Mouse (Mus musculus): Measurements from ENCODE around the gene Gstm5.

The Gstm5 gene

GRCm38 (mm10) chr3:107935268-107935667, 39.6 kb downstream of the Gstm5 start:
- Histone ChIP-seq H3K27me3 (ENCODE audit: control insufficient read depth, insufficient read depth, low read length, poor library complexity, severe bottlenecking) (no peaks in the 10 kb centered on the region), H3K36me3 (ENCODE audit: control insufficient read depth, insufficient read depth, low read length, poor library complexity, severe bottlenecking) (no peaks in the 10 kb centered on the region)
- no peak for DNase-seq (ENCODE audit: low read depth, low spot score)

DNA sequence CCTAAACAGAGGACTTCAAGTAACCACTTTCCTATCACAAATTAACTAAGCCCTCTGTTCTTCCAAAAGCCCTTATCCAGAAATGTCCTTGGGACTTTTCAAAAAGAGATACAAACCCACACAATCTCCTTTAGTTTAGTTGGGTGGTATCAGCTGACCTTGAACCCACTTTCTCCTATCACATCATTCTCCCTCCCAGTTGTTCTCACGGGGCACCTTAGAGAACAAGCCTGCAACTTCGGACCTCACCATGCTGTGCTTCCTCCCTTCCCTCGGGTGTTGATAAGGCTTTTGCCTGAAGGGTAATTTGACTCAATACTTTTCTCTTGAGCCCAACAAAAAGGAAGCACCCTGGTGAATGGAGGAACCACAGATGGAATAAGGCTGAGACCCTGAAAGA, 40.3 kb downstream of the Gstm5 start:
- Histone ChIP-seq H3K27me3 (ENCODE audit: control insufficient read depth, insufficient read depth, low read length, poor library complexity, severe bottlenecking) (no peaks in the 10 kb centered on the region), H3K36me3 (ENCODE audit: control insufficient read depth, insufficient read depth, low read length, poor library complexity, severe bottlenecking) (no peaks in the 10 kb centered on the region)
- DNase-seq (ENCODE audit: low read depth, low spot score), result no peak

GRCm38 (mm10) chr3:107939403-107939802, 43.8 kb downstream of the Gstm5 start:
- H3K27me3 ChIP-seq (ENCODE audit: control insufficient read depth, insufficient read depth, low read length, poor library complexity, severe bottlenecking), result no peaks in the 10 kb centered on the region
- H3K36me3 ChIP-seq (ENCODE audit: control insufficient read depth, insufficient read depth, low read length, poor library complexity, severe bottlenecking), result no peaks in the 10 kb centered on the region
- peak; percentile 41 for DNase-seq (ENCODE audit: low read depth, low spot score)

DNA sequence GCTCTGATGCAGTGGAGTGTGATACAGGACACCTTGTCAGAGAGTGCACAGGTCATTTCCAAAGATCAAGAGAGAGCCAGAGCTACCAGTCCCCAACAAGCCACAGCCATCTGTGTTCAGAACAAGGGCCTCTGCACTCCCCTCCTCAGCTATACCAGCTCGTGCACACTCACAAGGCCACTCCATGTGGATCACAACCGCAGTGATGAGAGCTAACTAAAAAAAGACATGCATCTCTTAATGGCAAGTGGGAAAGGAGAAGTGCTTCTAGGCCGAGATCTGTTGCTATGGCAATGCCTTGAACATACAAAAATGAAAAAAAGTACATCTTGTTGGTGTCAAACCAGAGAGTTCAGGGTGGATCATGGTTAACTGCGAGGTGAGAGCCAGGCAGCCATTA, 44.2 kb downstream of the Gstm5 start:
- Histone ChIP-seq H3K27me3 (ENCODE audit: control insufficient read depth, insufficient read depth, low read length, poor library complexity, severe bottlenecking) (no peaks in the 10 kb centered on the region), H3K36me3 (ENCODE audit: control insufficient read depth, insufficient read depth, low read length, poor library complexity, severe bottlenecking) (no peaks in the 10 kb centered on the region)
- no peak for DNase-seq (ENCODE audit: low read depth, low spot score)

DNA sequence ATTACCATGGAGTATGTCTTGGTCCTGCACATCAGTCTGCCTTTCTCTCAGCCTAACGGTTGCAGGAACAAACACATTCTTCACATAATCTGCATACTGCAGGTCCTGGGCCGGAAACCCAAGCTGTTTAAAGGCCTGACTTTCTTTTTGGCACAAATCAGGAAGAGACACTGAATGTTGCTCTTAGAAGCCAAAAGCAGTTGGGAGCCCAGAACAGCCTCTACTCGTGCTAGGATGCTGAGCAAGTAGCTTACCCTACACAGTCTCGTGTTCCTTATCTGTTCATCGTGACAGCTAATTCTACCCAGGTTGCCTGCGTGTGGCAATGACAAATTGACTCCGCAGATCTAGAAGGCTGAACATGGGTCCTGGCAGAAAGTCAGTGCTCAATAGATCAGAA, 44.9 kb downstream of the Gstm5 start:
- H3K36me3 ChIP-seq (ENCODE audit: control insufficient read depth, insufficient read depth, low read length, poor library complexity, severe bottlenecking), result no peaks in the 10 kb centered on the region
- no peak for DNase-seq (ENCODE audit: low read depth, low spot score)
- H3K27me3 ChIP-seq (ENCODE audit: control insufficient read depth, insufficient read depth, low read length, poor library complexity, severe bottlenecking), result no peaks in the 10 kb centered on the region

GRCm38 (mm10) chr3:107941261-107941660, 45.6 kb downstream of the Gstm5 start:
- no peaks in the 10 kb centered on the region for H3K27me3 ChIP-seq (ENCODE audit: control insufficient read depth, insufficient read depth, low read length, poor library complexity, severe bottlenecking)
- DNase-seq (ENCODE audit: low read depth, low spot score), result no peak
- H3K36me3 ChIP-seq (ENCODE audit: control insufficient read depth, insufficient read depth, low read length, poor library complexity, severe bottlenecking), result no peaks in the 10 kb centered on the region

GRCm38 (mm10) chr3:107943239-107943990, 47.8 kb downstream of the Gstm5 start, which contains the start of gene Gstm6:
Gene Gstm6, minus strand, starts transcription at chr3:107943749.
- DNase-seq (ENCODE audit: low read depth, low spot score), result no peak
- Histone ChIP-seq H3K27me3 (ENCODE audit: control insufficient read depth, insufficient read depth, low read length, poor library complexity, severe bottlenecking) (no peaks in the 10 kb centered on the region), H3K36me3 (ENCODE audit: control insufficient read depth, insufficient read depth, low read length, poor library complexity, severe bottlenecking) (no peaks in the 10 kb centered on the region)

DNA sequence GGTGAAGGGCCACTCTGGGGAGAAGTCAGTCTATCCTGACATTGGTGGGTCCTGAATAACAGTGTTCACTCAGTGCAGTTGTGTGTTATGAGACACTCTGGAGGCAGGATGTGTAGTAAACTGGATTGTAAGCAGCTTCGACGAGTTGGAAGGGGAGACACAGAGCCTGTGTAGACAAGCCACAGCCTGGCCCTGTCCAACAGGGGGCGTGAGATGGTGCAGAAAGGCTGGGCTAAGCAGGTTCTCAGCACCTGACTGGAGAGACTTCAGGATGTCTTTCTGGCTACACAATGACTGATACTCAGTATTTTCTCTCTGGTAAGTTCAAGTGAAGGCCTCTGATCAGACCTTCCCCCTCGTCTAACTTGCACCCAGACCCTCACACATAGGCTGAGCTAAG, 50.1 kb downstream of the Gstm5 start:
- no peaks in the 10 kb centered on the region for H3K27me3 ChIP-seq (ENCODE audit: control insufficient read depth, insufficient read depth, low read length, poor library complexity, severe bottlenecking)
- H3K36me3 ChIP-seq (ENCODE audit: control insufficient read depth, insufficient read depth, low read length, poor library complexity, severe bottlenecking), result no peaks in the 10 kb centered on the region
- DNase-seq (ENCODE audit: low read depth, low spot score), result peak; percentile 11
